Mouse (Mus musculus): ENCODE results near the gene Tmem141. TPM values are rescaled to one million over a fixed set of nuclear protein-coding genes. Genes with fewer than 3 reads are reported as not detected.

Tmem141 gene
- polyA plus RNA-seq, 1 experiment from 2014 or later, result 25.7 TPM

GRCm38 (mm10) chr2:25656691-25657090, 34.9 kb upstream of the Tmem141 start:
- Histone ChIP-seq H3K4me2 (ENCODE audit: low read length) (no peak overlapping the region), H3K9ac (ENCODE audit: low read length) (no peak overlapping the region), H3K9me3 (ENCODE audit: control insufficient read depth, low read length) (no peaks in the 10 kb centered on the region), H3K4me3 (ENCODE audit: low read depth, low read length) (no peak overlapping the region), H3K4me1 (replicated peaks; ENCODE audit: control insufficient read depth, insufficient read depth, low read length) (no peaks in the 10 kb centered on the region), H3K27ac (ENCODE audit: low read depth) (no peak overlapping the region), H3K27me3 (replicated peaks; ENCODE audit: control insufficient read depth, insufficient read depth, low read length) (no peaks in the 10 kb centered on the region), H3K36me3 (ENCODE audit: control insufficient read depth, insufficient read depth, low read length) (no peaks in the 10 kb centered on the region)
- DNase-seq (ENCODE audit: low spot score), result no peak
- WGBS, result 86% methylated on average over 4 of the region's 4 CpGs
- no peak for ATAC-seq (replicated peaks; ENCODE audit: low FRiP score, low TSS enrichment, low read depth)

- no peak overlapping the region for H3K9ac ChIP-seq (ENCODE audit: low read length)
- no peak for ATAC-seq (replicated peaks; ENCODE audit: low FRiP score, low TSS enrichment, low read depth)
- no peaks in the 10 kb centered on the region for H3K36me3 ChIP-seq (ENCODE audit: control insufficient read depth, insufficient read depth, low read length)
- H3K27ac ChIP-seq (ENCODE audit: low read depth), result no peak overlapping the region
- H3K4me3 ChIP-seq (ENCODE audit: low read depth, low read length), result no peak overlapping the region
- no peaks in the 10 kb centered on the region for H3K27me3 ChIP-seq (replicated peaks; ENCODE audit: control insufficient read depth, insufficient read depth, low read length)
- H3K4me2 ChIP-seq (ENCODE audit: low read length), result no peak overlapping the region
- WGBS, result 47% methylated on average over 1 of the region's 1 CpGs
- H3K4me1 ChIP-seq (replicated peaks; ENCODE audit: control insufficient read depth, insufficient read depth, low read length), result no peaks in the 10 kb centered on the region
- no peaks in the 10 kb centered on the region for H3K9me3 ChIP-seq (ENCODE audit: control insufficient read depth, low read length)
- no peak for DNase-seq (ENCODE audit: low spot score)
These were observed 32.7 kb upstream of the Tmem141 start for GRCm38 (mm10) chr2:25654502-25654901.

- Histone ChIP-seq H3K4me2 (ENCODE audit: low read length) (no peak within 1 kb of the TSS), H3K9ac (ENCODE audit: low read length) (no peak within 1 kb of the TSS), H3K4me3 (ENCODE audit: low read depth, low read length) (no peak within 1 kb of the TSS), H3K27me3 (replicated peaks; ENCODE audit: control insufficient read depth, insufficient read depth, low read length) (no peaks in the 10 kb centered on the region), H3K27ac (ENCODE audit: low read depth) (no peak within 1 kb of the TSS), H3K4me1 (replicated peaks; ENCODE audit: control insufficient read depth, insufficient read depth, low read length) (no peaks in the 10 kb centered on the region), H3K9me3 (ENCODE audit: control insufficient read depth, low read length) (no peaks in the 10 kb centered on the region), H3K36me3 (ENCODE audit: control insufficient read depth, insufficient read depth, low read length) (no peaks in the 10 kb centered on the region)
- no peak for DNase-seq (ENCODE audit: low spot score)
- ATAC-seq (replicated peaks; ENCODE audit: low FRiP score, low TSS enrichment, low read depth), result no peak
- 75% methylated on average over 2 of the region's 2 CpGs for WGBS
These were observed 31.1 kb upstream of the Tmem141 start, which contains the start of gene Lcn8 for GRCm38 (mm10) chr2:25652902-25653301. TSS of gene Lcn8 (plus strand) at chr2:25653120.

- no peak overlapping the region for H3K9ac ChIP-seq (ENCODE audit: low read length)
- no peak overlapping the region for H3K4me2 ChIP-seq (ENCODE audit: low read length)
- 17% methylated on average over 6 of the region's 6 CpGs for WGBS
- H3K27me3 ChIP-seq (replicated peaks; ENCODE audit: control insufficient read depth, insufficient read depth, low read length), result no peaks in the 10 kb centered on the region
- H3K4me1 ChIP-seq (replicated peaks; ENCODE audit: control insufficient read depth, insufficient read depth, low read length), result no peaks in the 10 kb centered on the region
- H3K9me3 ChIP-seq (ENCODE audit: control insufficient read depth, low read length), result no peaks in the 10 kb centered on the region
- no peak overlapping the region for H3K27ac ChIP-seq (ENCODE audit: low read depth)
- no peak for ATAC-seq (replicated peaks; ENCODE audit: low FRiP score, low TSS enrichment, low read depth)
- H3K36me3 ChIP-seq (ENCODE audit: control insufficient read depth, insufficient read depth, low read length), result no peaks in the 10 kb centered on the region
- DNase-seq (ENCODE audit: low spot score), result peak; percentile 67
- H3K4me3 ChIP-seq (ENCODE audit: low read depth, low read length), result no peak overlapping the region
These were observed 18.1 kb upstream of the Tmem141 start for GRCm38 (mm10) chr2:25639890-25640289.

- H3K27me3 ChIP-seq (replicated peaks; ENCODE audit: control insufficient read depth, insufficient read depth, low read length), result no peaks in the 10 kb centered on the region
- H3K9ac ChIP-seq (ENCODE audit: low read length), result no peak overlapping the region
- no peak overlapping the region for H3K4me3 ChIP-seq (ENCODE audit: low read depth, low read length)
- H3K9me3 ChIP-seq (ENCODE audit: control insufficient read depth, low read length), result no peaks in the 10 kb centered on the region
- ATAC-seq (replicated peaks; ENCODE audit: low FRiP score, low TSS enrichment, low read depth) (no peak), DNase-seq (ENCODE audit: low spot score) (no peak)
- H3K4me1 ChIP-seq (replicated peaks; ENCODE audit: control insufficient read depth, insufficient read depth, low read length), result no peaks in the 10 kb centered on the region
- no peak overlapping the region for H3K4me2 ChIP-seq (ENCODE audit: low read length)
- H3K36me3 ChIP-seq (ENCODE audit: control insufficient read depth, insufficient read depth, low read length), result no peaks in the 10 kb centered on the region
- no peak overlapping the region for H3K27ac ChIP-seq (ENCODE audit: low read depth)
- 50% methylated on average over 1 of the region's 1 CpGs for WGBS
These were observed 12.2 kb upstream of the Tmem141 start for GRCm38 (mm10) chr2:25634046-25634445.

GRCm38 (mm10) chr2:25633616-25634015, 11.8 kb upstream of the Tmem141 start:
- no peaks in the 10 kb centered on the region for H3K27me3 ChIP-seq (replicated peaks; ENCODE audit: control insufficient read depth, insufficient read depth, low read length)
- no peak for ATAC-seq (replicated peaks; ENCODE audit: low FRiP score, low TSS enrichment, low read depth)
- H3K9ac ChIP-seq (ENCODE audit: low read length), result no peak overlapping the region
- no peaks in the 10 kb centered on the region for H3K4me1 ChIP-seq (replicated peaks; ENCODE audit: control insufficient read depth, insufficient read depth, low read length)
- no peak overlapping the region for H3K4me2 ChIP-seq (ENCODE audit: low read length)
- H3K36me3 ChIP-seq (ENCODE audit: control insufficient read depth, insufficient read depth, low read length), result no peaks in the 10 kb centered on the region
- WGBS, result 85% methylated on average over 3 of the region's 3 CpGs
- no peak overlapping the region for H3K4me3 ChIP-seq (ENCODE audit: low read depth, low read length)
- no peaks in the 10 kb centered on the region for H3K9me3 ChIP-seq (ENCODE audit: control insufficient read depth, low read length)
- no peak for DNase-seq (ENCODE audit: low spot score)
- H3K27ac ChIP-seq (ENCODE audit: low read depth), result no peak overlapping the region

GRCm38 (mm10) chr2:25628738-25629137, 6.9 kb upstream of the Tmem141 start:
- Histone ChIP-seq H3K9ac (ENCODE audit: low read length) (no peak overlapping the region), H3K9me3 (ENCODE audit: control insufficient read depth, low read length) (no peaks in the 10 kb centered on the region), H3K27me3 (replicated peaks; ENCODE audit: control insufficient read depth, insufficient read depth, low read length) (no peaks in the 10 kb centered on the region), H3K36me3 (ENCODE audit: control insufficient read depth, insufficient read depth, low read length) (no peaks in the 10 kb centered on the region), H3K4me1 (replicated peaks; ENCODE audit: control insufficient read depth, insufficient read depth, low read length) (no peaks in the 10 kb centered on the region), H3K4me3 (ENCODE audit: low read depth, low read length) (no peak overlapping the region), H3K27ac (ENCODE audit: low read depth) (no peak overlapping the region), H3K4me2 (ENCODE audit: low read length) (no peak overlapping the region)
- ATAC-seq (replicated peaks; ENCODE audit: low FRiP score, low TSS enrichment, low read depth), result no peak
- WGBS, result 43% methylated on average over 4 of the region's 4 CpGs
- no peak for DNase-seq (ENCODE audit: low spot score)

GRCm38 (mm10) chr2:25627811-25628210, 6.0 kb upstream of the Tmem141 start, which contains the start of gene Fcna:
TSS of gene Fcna (minus strand) at chr2:25628030.
- Histone ChIP-seq H3K4me1 (replicated peaks; ENCODE audit: control insufficient read depth, insufficient read depth, low read length) (no peaks in the 10 kb centered on the region), H3K9ac (ENCODE audit: low read length) (no peak within 1 kb of the TSS), H3K9me3 (ENCODE audit: control insufficient read depth, low read length) (no peaks in the 10 kb centered on the region), H3K36me3 (ENCODE audit: control insufficient read depth, insufficient read depth, low read length) (no peaks in the 10 kb centered on the region), H3K4me2 (ENCODE audit: low read length) (no peak within 1 kb of the TSS), H3K27me3 (replicated peaks; ENCODE audit: control insufficient read depth, insufficient read depth, low read length) (no peaks in the 10 kb centered on the region), H3K27ac (ENCODE audit: low read depth) (no peak within 1 kb of the TSS), H3K4me3 (ENCODE audit: low read depth, low read length) (no peak within 1 kb of the TSS)
- no peak for ATAC-seq (replicated peaks; ENCODE audit: low FRiP score, low TSS enrichment, low read depth)
- DNase-seq (ENCODE audit: low spot score), result no peak
- WGBS, result 71% methylated on average over 6 of the region's 6 CpGs

- no peak overlapping the region for H3K4me2 ChIP-seq (ENCODE audit: low read length)
- no peaks in the 10 kb centered on the region for H3K9me3 ChIP-seq (ENCODE audit: control insufficient read depth, low read length)
- H3K36me3 ChIP-seq (ENCODE audit: control insufficient read depth, insufficient read depth, low read length), result no peaks in the 10 kb centered on the region
- H3K4me3 ChIP-seq (ENCODE audit: low read depth, low read length), result no peak overlapping the region
- DNase-seq (ENCODE audit: low spot score) (no peak), ATAC-seq (replicated peaks; ENCODE audit: low FRiP score, low TSS enrichment, low read depth) (no peak)
- WGBS, result 48% methylated on average over 5 of the region's 5 CpGs
- H3K9ac ChIP-seq (ENCODE audit: low read length), result no peak overlapping the region
- H3K4me1 ChIP-seq (replicated peaks; ENCODE audit: control insufficient read depth, insufficient read depth, low read length), result 0 out of 2 replicates have a peak, but pooled peaks cover 5% of the 10 kb centered on the region
- no peak overlapping the region for H3K27ac ChIP-seq (ENCODE audit: low read depth)
- no peaks in the 10 kb centered on the region for H3K27me3 ChIP-seq (replicated peaks; ENCODE audit: control insufficient read depth, insufficient read depth, low read length)
These were observed 4.2 kb upstream of the Tmem141 start for GRCm38 (mm10) chr2:25625986-25626385.

Measured in intestine, embryonic 14.5 days (tissue).